Mouse (Mus musculus) gastrocnemius, adult 18-20 months (tissue): ENCODE measurements around the gene Lrrc55. TPM values are rescaled to one million over a fixed set of nuclear protein-coding genes. Genes with fewer than 3 reads are reported as not detected.
A peak's percentile ranks its signal among the peaks of the same experiment; 100 is the strongest.
"Not testable (repeated sequence)": the region's sequence is repeated elsewhere in the genome, so short reads cannot be mapped to it uniquely, and the experiment has no call there.

Experiments
- DNase-seq: peaks from one replicate; pipeline ENCODE4 v3.0.0; 2021; ENCODE audit warnings: low spot score
- long read RNA-seq, 2 experiments: library from polyadenylated mRNA; stranded (forward); transcript quantifications; one replicate each; pipeline ENCODE4 v2.0.0; 2021
- total RNA-seq, 2 experiments: library from RNA; stranded (reverse); gene quantifications; 2 replicates each; pipeline ENCODE4 v1.2.3; 2021

The Lrrc55 gene
- total RNA-seq: under 1 TPM; 0.23 to 0.71 TPM
- long read RNA-seq, experiment 1: 0 reads
- long read RNA-seq, experiment 2: 0 reads

DNA sequence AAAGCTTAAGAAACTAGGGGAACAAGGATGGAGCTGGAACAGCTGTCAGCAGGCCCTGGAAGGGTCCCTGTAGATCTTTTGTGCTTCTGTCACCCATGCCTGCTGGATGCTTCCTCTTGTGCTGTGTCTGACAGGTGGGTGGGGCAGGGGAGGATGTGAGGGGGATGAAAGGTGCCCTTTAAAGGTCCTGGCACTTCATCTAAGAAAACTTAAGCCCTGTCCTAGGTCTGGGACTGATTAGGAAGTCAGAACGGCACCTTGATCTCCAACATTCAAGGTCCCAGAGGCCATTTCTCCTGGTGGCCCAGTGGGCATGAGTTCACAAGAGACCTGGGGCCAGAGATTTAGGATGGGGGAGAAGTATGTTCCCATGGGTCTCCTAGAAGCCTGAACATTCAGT, at the start of gene Lrrc55:
Gene Lrrc55 (minus strand): TSS at position 297 of the 400 bp plus-strand sequence.
- DNase-seq: no peak

DNA sequence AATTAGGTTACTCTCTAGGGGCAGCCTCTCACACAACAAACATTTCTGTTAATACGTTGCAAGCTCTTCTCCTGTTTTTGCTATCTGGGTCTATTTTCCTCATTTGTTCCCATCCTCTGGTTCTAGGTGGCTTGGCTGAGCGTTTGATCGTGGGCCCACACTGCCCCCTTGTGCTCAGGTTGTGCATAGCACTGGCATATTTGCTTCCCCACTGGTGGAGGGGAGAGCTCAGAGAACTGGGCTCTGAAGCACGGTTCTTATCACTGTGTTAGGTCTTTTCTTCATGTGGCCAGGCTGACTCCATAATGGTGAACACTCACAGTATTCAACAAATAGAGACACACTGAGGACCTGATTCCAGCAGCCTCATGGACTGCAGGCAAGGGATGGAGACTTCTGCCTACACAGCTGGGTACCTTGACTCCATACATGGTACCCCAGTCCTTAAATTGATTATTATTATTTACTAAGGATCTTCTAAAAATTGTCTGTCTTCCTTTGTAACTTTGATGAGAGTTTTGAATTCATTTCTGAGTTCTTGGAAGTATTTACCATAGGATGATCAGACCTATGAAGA, 49.6 kb upstream of the Lrrc55 start:
- peak; percentile 72 for DNase-seq

DNA sequence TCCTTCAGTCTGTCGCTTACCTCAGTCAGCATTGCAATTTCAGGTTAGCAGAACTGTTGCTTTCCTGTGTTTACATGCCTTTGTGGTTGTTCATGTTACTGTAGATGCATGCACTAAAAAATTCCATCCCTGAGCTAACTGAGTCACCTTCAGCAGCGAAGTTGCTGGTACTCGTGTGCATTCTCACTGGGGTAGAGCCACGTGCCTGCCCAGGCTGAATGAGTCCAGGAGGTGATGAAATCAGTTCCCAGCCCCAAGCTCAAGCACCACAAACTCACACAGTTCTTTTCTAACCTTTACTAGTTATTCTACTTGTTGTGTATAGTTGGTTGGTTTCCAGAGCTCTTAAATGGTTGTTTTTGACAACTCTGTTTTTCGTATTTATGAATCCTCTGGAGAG, 48.7 kb upstream of the Lrrc55 start:
- DNase-seq: no peak

DNA sequence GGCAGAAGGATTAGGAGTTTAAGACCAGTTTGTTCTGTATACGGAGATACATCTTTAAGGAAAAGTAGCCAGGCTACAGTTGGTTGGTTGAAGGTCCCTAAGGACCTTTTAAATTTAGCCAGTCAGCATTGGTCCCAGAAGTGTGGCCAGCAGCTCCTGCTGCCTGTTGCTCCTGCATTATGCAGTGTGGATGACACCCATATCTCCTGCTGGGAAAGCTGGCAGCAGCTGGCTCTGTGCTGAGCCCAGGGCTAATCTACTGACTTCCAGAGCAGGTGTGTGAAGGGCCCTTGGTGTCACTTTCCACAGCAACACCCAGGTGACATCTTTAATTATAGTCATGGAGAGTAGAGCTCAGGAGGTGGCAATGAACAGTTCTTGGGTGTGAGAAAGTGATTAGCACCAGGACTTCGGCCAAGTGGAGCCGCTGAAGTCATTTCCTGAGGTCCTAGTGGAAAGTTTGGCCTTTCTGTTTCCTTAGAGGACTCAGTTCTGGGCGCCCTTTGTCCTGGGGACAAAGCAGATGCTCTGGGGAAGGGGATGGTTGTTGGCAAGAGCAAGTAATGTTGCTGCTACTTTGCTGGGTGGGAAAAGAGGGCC, 41.2 kb upstream of the Lrrc55 start:
- no peak for DNase-seq

DNA sequence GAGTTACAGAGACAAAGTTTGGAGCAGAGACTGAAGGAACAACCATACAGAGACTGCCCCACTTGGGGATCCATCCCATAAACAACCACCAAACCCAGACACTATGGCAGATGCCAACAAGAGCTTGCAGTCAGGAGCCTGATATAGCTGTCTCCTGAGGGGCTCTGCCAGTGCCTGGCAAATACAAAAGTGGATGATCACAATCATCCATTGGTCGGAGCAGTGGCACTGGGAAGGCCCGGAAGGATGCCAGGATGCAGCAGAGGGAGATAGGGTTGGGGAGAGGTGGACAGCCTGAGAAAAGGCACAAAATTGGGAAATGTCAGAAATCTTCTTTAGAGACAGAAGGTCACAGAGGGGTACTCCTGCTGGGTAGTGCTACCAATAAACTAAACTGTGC, 40.2 kb upstream of the Lrrc55 start:
- DNase-seq: not testable (repeated sequence)

DNA sequence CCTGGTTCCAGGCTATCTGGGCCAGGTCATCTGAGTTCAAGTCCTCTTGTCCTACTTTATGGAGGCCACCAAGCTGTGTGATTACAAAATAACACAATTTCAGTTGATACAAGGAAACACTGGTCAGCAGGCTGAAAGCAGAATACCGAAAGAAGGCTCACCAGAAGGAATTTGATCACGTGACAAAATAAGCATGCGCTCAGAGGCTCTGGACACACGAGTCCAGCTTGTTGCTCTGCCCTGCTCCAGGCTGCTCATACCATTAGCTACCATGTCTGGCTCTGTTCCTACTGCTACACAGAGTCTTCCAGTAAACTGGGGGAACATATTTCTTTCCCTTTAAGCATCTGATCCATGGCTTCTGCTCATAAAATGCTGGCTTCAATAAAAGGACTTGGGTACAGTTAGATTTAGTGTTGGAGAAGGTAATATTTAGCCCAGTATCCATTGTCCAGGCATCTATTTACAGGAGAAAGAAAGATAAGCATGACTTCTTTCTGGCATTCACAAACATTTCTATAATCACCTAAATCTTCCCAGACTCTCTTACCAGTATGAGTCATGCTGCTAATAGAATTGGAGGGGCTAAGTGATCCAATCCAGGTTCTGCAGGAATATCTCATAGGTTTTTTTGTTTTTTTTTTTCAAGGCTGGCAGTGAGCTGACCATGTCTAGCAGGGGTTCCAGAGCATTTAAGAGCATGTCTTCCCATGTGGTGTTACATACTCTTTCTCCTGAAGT, 33.9 kb upstream of the Lrrc55 start:
- no peak for DNase-seq

DNA sequence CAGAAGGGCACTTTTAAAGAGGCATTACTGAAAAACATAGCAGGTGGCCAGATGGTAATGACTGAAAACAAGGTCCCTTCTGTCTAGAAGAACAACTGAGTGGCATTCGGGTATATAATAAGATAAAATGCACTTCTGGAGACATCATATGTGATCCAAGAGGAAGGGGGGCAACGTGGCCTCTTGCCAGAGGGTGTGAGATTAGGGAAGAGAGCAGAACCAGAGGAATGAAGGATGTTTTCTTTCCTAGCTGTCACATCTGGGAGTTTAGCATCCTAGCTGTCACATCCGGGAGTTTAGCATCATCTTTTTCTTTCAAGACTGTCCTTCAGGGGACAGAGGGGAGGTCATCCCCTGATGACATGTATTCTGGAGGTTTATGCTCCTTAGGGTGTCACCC, 32.6 kb upstream of the Lrrc55 start:
- DNase-seq: no peak

DNA sequence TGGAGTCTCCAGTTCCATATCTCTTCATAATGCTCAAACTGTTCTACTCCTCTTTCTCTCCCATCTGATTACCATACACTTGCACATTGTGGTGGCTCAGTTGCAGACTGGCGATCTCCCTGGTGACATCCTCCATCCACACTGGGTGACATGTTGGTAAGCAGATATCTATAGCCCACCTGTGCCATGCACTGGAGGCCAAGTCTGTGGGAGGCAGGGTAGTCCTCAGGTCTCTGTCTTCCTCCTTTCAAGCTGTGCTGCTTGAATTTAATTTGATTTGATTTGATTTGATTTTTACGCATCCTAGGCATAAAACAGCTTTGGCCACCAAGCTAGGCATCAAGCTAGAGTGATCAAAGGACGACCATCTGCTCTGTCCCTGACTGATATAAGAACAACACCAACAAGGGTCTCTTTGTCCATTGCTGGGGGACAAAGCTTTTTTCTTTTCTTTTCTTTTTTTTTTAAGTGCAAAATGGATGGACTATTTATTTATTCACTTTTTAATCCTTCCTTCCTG, 30.9 kb upstream of the Lrrc55 start:
- no peak for DNase-seq

DNA sequence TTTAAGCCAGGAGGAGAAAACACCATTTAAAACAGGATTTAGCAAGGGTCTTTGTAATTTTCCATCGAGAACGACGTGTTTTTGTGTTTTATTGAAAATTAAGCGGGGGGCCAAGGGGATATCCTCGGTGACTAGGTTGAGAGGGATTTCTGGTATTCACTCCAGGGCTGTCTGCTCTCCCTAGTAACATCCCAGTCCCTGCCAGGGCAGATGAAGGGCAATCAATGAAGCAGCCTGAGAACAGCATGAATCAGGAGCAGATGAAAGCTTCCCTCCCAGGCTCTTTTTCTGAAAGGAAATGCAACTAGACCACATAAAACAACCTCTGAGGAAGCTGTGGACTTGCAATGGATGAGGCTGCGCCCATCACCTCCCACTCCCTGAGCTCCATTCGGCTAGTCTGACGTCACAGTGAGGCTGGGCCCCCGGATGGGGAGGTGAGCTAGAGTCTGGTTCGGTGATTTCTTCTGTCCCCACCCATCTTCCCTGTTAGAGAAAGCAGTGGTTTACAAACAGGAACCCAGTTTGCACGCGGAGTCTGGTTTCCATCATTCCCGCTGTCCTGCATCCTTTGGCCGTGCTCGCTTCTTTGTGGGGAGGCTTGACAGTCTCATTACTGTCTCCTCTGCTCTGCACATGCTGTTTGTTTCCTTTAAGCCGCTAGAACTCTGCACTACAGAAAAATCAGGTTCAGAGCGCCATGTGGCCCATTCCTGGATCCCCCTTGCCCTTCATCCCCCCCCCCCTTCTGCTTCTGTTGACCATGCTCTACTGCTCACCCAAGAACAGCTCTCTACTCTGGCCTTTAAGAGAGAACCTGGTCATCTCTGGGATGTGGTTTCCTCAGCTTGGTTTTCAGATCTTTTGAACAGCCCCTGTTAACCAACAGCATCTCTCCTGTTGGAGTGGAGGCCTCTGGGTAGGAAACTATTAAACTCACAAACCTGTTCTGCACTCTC, 27.5 kb upstream of the Lrrc55 start:
- no peak for DNase-seq

DNA sequence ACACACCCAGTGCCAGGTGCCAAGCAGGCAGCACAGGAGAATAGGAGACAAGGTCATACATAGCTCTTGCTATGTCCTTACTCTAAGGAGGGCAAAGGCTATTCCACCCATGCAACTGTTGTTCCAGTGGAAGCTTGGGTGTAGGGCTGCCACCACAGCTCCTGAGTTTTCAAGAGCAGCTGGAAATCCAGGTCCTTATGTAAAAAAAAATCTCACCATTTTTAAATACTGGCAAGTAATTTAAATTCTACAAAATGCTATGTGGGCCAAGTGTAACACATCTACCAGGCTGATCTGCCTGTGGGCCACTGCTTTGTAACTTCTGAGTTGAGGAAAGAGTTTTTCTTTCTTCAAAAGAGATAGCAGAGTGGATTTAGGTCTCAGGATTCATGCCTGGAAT, 19.6 kb upstream of the Lrrc55 start:
- no peak for DNase-seq

DNA sequence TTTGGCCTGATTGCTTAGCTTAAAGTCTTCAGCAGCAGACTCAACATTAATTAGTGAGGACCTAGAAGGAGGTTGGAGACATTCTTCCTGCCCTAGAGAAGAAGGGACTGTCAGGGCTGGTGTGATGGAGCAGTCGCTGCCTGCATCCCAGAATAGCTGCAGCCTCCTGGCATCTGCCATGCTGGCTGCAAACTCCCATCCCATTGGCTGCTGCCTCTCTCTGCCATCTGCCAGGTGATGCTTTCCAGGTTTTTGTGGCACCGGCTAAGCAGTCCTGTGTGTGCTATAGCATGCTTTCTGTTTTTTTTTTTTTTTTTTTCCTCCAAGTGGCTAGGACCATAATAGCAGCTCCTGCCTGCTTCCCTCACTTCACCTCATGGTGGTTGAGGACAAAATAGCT, 16.7 kb upstream of the Lrrc55 start:
- no peak for DNase-seq

DNA sequence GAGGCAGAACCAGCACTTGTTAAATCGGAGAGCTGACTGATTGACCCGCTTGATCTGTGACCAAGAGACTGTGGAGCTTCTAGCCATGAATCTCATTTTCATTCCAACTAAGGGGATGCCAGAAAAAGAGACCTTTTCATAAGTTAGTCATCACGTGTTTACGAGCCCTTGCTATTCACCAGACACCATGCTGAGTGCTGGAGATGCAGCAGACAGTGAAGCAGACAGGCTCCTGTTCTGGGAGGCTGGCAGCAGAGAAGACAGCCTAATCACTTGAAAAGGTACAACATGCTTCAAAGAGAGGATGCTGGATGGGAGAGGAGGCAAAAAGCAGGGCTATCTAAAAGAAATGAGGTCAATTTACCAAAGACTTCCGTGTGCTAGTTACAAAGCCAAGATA, 12.3 kb upstream of the Lrrc55 start:
- DNase-seq: no peak

DNA sequence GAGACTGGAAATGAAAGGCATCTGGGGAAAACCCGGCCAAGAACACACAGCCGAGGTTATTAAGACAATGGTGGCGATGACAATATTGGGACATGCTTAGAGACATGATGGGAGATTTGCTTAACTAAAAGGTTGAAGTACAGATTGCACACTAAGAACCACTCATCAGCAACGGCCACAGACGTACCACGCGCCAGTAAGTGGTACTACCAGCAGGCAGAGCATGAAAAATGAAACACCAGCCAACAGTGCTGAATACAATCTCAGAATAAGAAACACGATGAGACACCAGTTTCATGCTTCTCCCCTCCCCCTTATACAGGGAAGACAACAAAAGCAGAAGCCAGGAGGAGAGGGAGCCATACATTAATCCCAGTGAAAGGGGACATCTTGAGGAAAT, 8.2 kb upstream of the Lrrc55 start:
- no peak for DNase-seq

DNA sequence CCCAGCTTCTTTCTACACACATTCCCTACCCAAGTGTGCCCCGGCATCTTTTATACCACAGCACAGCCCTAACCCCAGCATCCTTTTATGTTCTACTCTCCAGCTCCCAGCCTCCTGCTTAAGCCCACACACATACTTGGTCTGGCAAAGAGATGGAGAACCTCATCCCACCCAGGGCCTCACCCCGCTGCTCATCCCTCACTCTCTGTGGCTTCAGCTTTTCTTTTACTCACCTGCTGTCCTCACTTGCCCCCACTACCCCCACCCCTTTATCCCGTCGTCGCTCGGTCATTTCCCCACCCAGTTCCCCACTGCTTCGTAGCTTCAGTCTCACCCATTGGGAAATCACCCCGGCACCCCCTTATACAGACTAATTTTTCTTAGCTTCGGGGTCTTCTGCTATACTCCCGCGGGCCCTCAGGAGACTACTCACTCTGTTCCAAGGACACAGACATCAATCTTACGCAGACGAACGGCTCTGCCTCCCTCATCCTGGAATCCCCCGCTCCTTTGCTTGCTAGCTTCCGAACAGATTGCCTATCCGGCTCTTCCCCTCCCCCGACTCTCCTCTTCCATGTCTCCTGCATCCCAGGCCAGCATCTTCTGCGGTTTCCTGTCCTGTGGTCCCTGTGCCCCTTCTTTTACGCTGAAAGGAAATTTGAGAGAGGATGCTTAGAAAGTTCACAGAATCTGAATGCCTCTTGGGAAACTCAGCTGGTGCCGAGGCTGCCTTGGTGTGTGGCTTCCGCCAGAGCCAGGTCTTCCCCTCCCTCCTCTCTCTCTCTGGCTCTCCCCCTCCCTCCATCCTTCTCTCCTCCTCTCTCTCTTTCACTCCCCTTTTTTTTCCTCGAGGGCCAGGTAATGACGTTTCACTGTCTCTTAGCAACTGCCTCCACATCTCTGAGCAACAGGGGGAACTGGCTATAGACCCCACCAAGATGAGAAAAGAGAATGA, 1.3 kb upstream of the Lrrc55 start:
- DNase-seq: no peak

DNA sequence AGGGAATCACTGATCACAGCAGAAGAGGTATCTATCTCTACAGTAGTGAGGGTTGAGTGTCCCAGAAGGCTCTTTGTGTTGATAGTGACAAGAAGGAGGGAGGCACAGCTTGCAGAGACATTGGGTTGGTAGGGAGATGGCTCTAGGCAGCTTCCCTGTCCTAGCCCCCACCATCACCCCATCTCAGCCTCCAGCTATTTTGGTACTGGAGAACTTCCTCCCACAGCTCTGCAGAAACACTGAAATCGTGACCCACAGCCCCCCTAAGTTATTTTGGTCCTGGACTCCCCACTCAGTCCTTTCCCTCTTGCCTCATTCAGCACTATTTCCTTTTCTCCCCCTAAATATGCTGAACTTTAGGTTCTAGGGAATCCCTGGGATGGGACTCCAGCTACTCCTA, 2.4 kb downstream of the Lrrc55 start:
- DNase-seq: no peak

DNA sequence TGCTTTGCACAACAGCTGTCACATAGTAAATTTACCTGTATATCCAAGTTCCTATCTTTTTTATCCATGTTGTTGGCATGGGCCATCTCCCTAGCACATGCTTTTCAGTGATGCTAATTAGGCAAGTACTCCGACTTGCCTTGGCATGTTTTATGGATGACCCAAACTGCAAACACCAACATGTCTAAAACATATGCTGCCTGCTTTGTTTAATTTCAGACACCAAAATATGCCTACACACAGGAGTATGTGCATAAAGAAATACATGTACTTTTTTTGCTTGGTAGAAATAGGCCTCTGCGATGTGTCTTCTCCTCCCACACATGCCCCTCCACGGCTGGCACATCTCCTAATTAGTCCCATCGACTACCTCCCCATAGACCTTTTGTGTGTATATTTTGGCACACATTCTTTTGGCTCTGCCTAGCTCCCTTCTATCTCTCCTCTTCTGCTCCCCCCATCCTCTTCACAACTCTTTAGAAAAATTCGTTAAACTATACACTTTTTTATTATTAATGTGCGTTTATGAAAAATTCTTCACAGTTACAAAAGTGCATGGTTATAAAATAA, 9.3 kb downstream of the Lrrc55 start:
- no peak for DNase-seq

DNA sequence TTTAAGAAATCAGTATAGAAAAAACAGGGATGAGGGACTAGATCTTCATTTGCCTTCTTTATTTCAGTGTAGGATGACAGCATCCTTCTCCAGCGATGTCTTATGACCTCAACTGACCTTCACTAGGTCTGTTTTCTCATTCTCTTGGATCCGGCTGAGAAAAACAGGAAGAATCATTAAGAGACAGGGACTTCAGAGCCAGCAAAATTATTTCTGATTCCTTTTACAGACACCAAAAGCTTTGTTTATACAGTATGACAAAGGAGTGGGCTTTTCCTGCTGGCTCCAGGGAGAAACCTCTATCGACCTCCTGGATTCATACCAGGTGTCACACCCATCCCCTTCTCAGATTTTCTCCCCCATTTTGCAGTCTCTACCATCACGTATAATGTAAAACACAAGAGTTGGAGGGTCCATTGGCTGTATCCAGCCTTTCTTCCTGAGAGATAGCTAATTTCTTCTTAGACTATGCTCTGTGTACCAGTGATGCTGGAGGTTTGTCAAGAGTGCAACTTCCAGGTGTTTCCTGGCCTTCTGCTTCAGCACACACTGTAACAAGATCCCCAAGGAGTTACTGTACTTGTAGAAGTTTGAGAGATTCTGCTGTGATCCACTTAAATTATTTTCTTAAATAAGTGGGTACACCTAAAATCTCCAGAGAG, 18.7 kb downstream of the Lrrc55 start:
- peak; percentile 22 for DNase-seq

DNA sequence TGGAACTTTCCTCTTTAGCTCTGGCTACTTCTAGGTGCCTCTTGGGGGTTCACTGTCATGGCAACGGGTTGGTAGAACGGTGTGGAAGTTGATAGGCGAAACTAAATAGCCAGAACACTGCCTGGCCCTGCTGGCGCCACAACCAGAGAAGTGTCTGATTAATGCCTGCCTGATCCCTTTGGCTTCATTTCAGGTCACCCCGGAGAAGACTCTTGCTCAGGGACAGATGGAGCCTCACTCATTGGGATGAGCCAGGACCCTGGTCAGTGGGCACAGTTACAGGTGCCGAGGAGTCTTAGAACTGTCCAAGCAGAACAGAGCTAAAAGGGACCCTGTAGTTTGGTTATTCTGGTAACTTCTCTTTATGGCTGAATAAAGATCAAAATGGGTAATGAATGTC, 23.5 kb downstream of the Lrrc55 start:
- no peak for DNase-seq

DNA sequence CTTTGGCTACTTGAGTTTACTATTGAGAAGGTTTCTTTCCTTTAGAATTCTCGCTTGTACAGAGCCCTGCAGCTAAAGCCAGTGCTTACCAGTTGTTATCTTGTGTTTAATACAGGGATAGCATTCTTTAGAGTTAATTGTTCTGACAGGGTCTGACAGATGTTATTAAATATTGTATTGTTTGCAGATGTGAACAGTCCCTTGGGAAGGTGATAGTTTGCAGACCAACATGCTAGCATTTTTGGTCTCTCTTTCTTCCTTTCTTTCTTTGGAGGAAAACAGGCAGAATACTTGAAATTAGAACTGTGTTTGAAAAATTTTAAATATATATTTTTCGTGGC, 24.3 kb downstream of the Lrrc55 start:
- DNase-seq: no peak
